Mouse (Mus musculus) left cerebral cortex, adult 8-10 months (tissue): Measurements from ENCODE around the gene St8sia2. TPM values are rescaled to one million over a fixed set of nuclear protein-coding genes. Genes with fewer than 3 reads are reported as not detected.

Experiments used
- DNase-seq, 2 experiments: peaks; one replicate each; pipeline ENCODE4 v3.0.0; 2022; ENCODE audit warnings: low spot score in 2 of 2
- total RNA-seq, 4 experiments: library from RNA; stranded (reverse); gene quantifications; 2 replicates each; pipeline ENCODE4 v1.2.4; 2022

The St8sia2 gene
- 1 to 10 TPM; 1.6 to 2.4 (median 2.2) TPM for total RNA-seq

- no peak for DNase-seq
Observed at GRCm38 (mm10) chr7:74013601-74014175, at the start of gene St8sia2. St8sia2 (minus strand) TSS chr7:74013690.

GRCm38 (mm10) chr7:74061076-74061475 lies 47.6 kb upstream of the St8sia2 start:
- no peak for DNase-seq

GRCm38 (mm10) chr7:74060306-74060946 lies 46.9 kb upstream of the St8sia2 start:
- DNase-seq, result no peak

- DNase-seq, result no peak
Observed at GRCm38 (mm10) chr7:74059684-74060083, 46.2 kb upstream of the St8sia2 start.

GRCm38 (mm10) chr7:74055753-74056152 lies 42.3 kb upstream of the St8sia2 start:
- no peak for DNase-seq

- no peak for DNase-seq
Observed at GRCm38 (mm10) chr7:74047591-74047990, 34.1 kb upstream of the St8sia2 start.

GRCm38 (mm10) chr7:74045166-74045957 lies 31.9 kb upstream of the St8sia2 start:
- no peak for DNase-seq

GRCm38 (mm10) chr7:74043562-74044138 lies 30.2 kb upstream of the St8sia2 start:
- DNase-seq, result no peak

GRCm38 (mm10) chr7:74025007-74025406 lies 11.5 kb upstream of the St8sia2 start:
- DNase-seq, result peak in 1 of 2 experiments; percentile 44

- no peak for DNase-seq
Observed at GRCm38 (mm10) chr7:74024171-74024570, 10.7 kb upstream of the St8sia2 start.

- DNase-seq, result no peak
Observed at GRCm38 (mm10) chr7:74022571-74022970, 9.1 kb upstream of the St8sia2 start.

- no peak for DNase-seq
Observed at GRCm38 (mm10) chr7:74021771-74022170, 8.3 kb upstream of the St8sia2 start.

- DNase-seq, result no peak
Observed at GRCm38 (mm10) chr7:74016613-74017012, 3.1 kb upstream of the St8sia2 start.

GRCm38 (mm10) chr7:74012858-74013600 lies 461 bp downstream of the St8sia2 start:
- no peak for DNase-seq

GRCm38 (mm10) chr7:74011976-74012857 lies 1.3 kb downstream of the St8sia2 start:
- DNase-seq, result no peak

- DNase-seq, result no peak
Observed at GRCm38 (mm10) chr7:74008946-74009542, 4.4 kb downstream of the St8sia2 start.

- peak in 1 of 2 experiments; percentile 8 for DNase-seq
Observed at GRCm38 (mm10) chr7:74006775-74007371, 6.6 kb downstream of the St8sia2 start.

- DNase-seq, result no peak
Observed at GRCm38 (mm10) chr7:74006364-74006763, 7.1 kb downstream of the St8sia2 start.

GRCm38 (mm10) chr7:74000743-74001510 lies 12.6 kb downstream of the St8sia2 start:
- no peak for DNase-seq
